Mouse (Mus musculus): ENCODE results near the gene Mettl24. TPM values are rescaled to one million over a fixed set of nuclear protein-coding genes. Genes with fewer than 3 reads are reported as not detected.

Gene Mettl24
- total and polyA plus RNA-seq, 3 experiments = not detected

DNA sequence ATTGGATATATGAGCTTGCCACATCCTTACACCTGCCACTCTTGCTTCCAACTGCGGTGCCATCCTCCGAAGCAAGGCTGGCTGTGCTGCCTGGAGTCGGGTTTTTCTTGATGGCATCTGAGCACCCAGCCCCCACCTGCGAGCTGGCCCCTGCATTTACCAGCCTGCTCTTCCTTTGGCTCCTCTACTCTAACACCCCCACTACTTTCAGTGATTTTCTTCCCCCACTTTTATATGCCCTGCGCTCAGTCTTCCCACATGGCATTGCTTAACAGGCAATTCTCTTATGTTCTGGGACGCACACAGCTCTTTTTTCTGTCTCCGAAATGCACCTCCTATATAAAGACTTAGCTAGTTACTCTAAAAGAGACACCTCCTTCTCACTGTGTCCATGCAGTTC lies 1.2 kb downstream of the Mettl24 start:
- Histone ChIP-seq H3K4me1 (ENCODE audit: control insufficient read depth in 1 of 2, insufficient read depth in 2 of 2, low read length in 2 of 2) (no peaks in the 10 kb centered on the region), H3K27ac (ENCODE audit: control insufficient read depth, low read depth, low read length) (no peak overlapping the region), H3K9ac (ENCODE audit: control insufficient read depth, low read depth, low read length, poor library complexity, severe bottlenecking) (no peak overlapping the region), H3K27me3 (ENCODE audit: control insufficient read depth in 1 of 2, insufficient read depth in 2 of 2, low read length in 2 of 2) (no peaks in the 10 kb centered on the region; a peak in 1 of 4 replicates), H3K36me3 (ENCODE audit: control insufficient read depth in 1 of 2, insufficient read depth in 2 of 2, low read length in 2 of 2) (no peaks in the 10 kb centered on the region), H3K4me3 (ENCODE audit: control insufficient read depth in 1 of 2, insufficient read depth in 1 of 2, low read depth in 2 of 2, low read length in 2 of 2) (no peak overlapping the region), H3K9me3 (replicated peaks; ENCODE audit: insufficient read depth, low read length) (no peaks in the 10 kb centered on the region), H3K79me2 (ENCODE audit: control insufficient read depth, insufficient read depth, low read length, poor library complexity) (no peaks in the 10 kb centered on the region)
- TF ChIP-seq BHLHE40 (IDR thresholded peaks at IDR 0.05; ENCODE audit: borderline replicate concordance, low read depth, low read length) = no peak
- no peak for TF ChIP-seq POLR2AphosphoS2 (IDR thresholded peaks at IDR 0.05; ENCODE audit: low read length)
- no peak for TF ChIP-seq TAL1 (IDR thresholded peaks at IDR 0.05; ENCODE audit: low read length)
- no peak for TF ChIP-seq ZMIZ1 (IDR thresholded peaks at IDR 0.05; ENCODE audit: low read depth, low read length)
- TF ChIP-seq HCFC1 (IDR thresholded peaks at IDR 0.05; ENCODE audit: low read depth, low read length) = no peak
- no peak for TF ChIP-seq RAD21 (IDR thresholded peaks at IDR 0.05; ENCODE audit: low read depth, low read length)
- TF ChIP-seq ELF1 (IDR thresholded peaks at IDR 0.05; ENCODE audit: low read depth, low read length) = no peak
- TF ChIP-seq NRF1 (IDR thresholded peaks at IDR 0.05; ENCODE audit: insufficient read depth, low read depth, low read length, poor library complexity, severe bottlenecking) = no peak
- TF ChIP-seq SIN3A (IDR thresholded peaks at IDR 0.05; ENCODE audit: low read length) = no peak
- TF ChIP-seq MYC (IDR thresholded peaks at IDR 0.05; ENCODE audit: low read depth, low read length) = no peak
- TF ChIP-seq UBTF (IDR thresholded peaks at IDR 0.05; ENCODE audit: borderline replicate concordance, insufficient read depth, low read depth, low read length) = no peak
- TF ChIP-seq KAT2A (conservative IDR thresholded peaks at IDR 0.05; ENCODE audit: low read depth, low read length) = no peak
- TF ChIP-seq RCOR1 (IDR thresholded peaks at IDR 0.05; ENCODE audit: low read depth, low read length) = no peak
- TF ChIP-seq E2F4 (IDR thresholded peaks at IDR 0.05; ENCODE audit: borderline replicate concordance, low read depth, low read length) = no peak
- no peak for TF ChIP-seq SMC3 (IDR thresholded peaks at IDR 0.05; ENCODE audit: low read depth, low read length)
- TF ChIP-seq MEF2A (IDR thresholded peaks at IDR 0.05; ENCODE audit: extremely low read depth, insufficient replicate concordance, low read depth, low read length, poor library complexity, severe bottlenecking) = no peak
- no peak for TF ChIP-seq MYB (IDR thresholded peaks at IDR 0.05; ENCODE audit: low read depth, low read length)
- no peak for TF ChIP-seq MAZ (IDR thresholded peaks at IDR 0.05; ENCODE audit: low read depth, low read length)
- no peak for DNase-seq (ENCODE audit: low read depth, low spot score)

DNA sequence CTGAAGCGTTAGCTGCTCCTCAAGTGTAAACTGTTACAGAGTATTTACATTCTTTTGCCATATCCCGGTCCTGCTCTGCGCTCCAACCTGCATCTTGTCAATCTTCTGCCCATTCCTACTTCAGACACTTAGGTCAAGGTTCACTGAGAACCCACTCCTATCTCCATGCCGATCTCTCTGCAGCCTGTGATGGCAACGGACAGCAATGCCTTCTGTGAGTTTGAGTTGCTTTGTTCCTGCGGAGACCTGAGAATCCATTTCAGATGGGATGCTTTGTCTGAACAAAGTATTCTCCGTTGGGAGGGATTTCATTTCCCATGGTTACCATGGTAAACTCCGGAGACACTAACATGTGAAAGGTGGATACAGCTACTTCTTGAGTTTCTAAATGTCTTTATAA lies 2.6 kb downstream of the Mettl24 start:
- Histone ChIP-seq H3K27ac (ENCODE audit: control insufficient read depth, low read depth, low read length) (no peak overlapping the region), H3K36me3 (ENCODE audit: control insufficient read depth in 1 of 2, insufficient read depth in 2 of 2, low read length in 2 of 2) (no peaks in the 10 kb centered on the region), H3K4me3 (ENCODE audit: control insufficient read depth in 1 of 2, insufficient read depth in 1 of 2, low read depth in 2 of 2, low read length in 2 of 2) (no peak overlapping the region), H3K79me2 (ENCODE audit: control insufficient read depth, insufficient read depth, low read length, poor library complexity) (no peaks in the 10 kb centered on the region), H3K9ac (ENCODE audit: control insufficient read depth, low read depth, low read length, poor library complexity, severe bottlenecking) (no peak overlapping the region), H3K9me3 (replicated peaks; ENCODE audit: insufficient read depth, low read length) (no peaks in the 10 kb centered on the region), H3K27me3 (ENCODE audit: control insufficient read depth in 1 of 2, insufficient read depth in 2 of 2, low read length in 2 of 2) (no peaks in the 10 kb centered on the region; a peak in 1 of 4 replicates), H3K4me1 (ENCODE audit: control insufficient read depth in 1 of 2, insufficient read depth in 2 of 2, low read length in 2 of 2) (no peaks in the 10 kb centered on the region)
- no peak for DNase-seq (ENCODE audit: low read depth, low spot score)
- TF ChIP-seq CTCF (IDR thresholded peaks at IDR 0.05 in 2 of 3, conservative IDR thresholded peaks at IDR 0.05 in 1 of 3; ENCODE audit: control insufficient read depth in 1 of 3, insufficient read depth in 1 of 3, low read depth in 2 of 3, low read length in 3 of 3, poor library complexity in 1 of 3, severe bottlenecking in 1 of 3) (no peak), ZNF384 (IDR thresholded peaks at IDR 0.05; ENCODE audit: low read depth, low read length) (no peak), POLR2AphosphoS2 (IDR thresholded peaks at IDR 0.05; ENCODE audit: low read length) (no peak), NRF1 (IDR thresholded peaks at IDR 0.05; ENCODE audit: insufficient read depth, low read depth, low read length, poor library complexity, severe bottlenecking) (no peak), TCF12 (IDR thresholded peaks at IDR 0.05; ENCODE audit: low read depth, low read length) (no peak), RCOR1 (IDR thresholded peaks at IDR 0.05; ENCODE audit: low read depth, low read length) (no peak), SIN3A (IDR thresholded peaks at IDR 0.05; ENCODE audit: low read length) (no peak), USF2 (IDR thresholded peaks at IDR 0.05; ENCODE audit: borderline replicate concordance in 1 of 2, insufficient read depth in 1 of 2, low read depth in 1 of 2, low read length in 2 of 2) (no peak), ELF1 (IDR thresholded peaks at IDR 0.05; ENCODE audit: low read depth, low read length) (no peak)

All from MEL (cell line).